Mouse (Mus musculus): Measurements from ENCODE around the gene Gm39566. TPM values are rescaled to one million over a fixed set of nuclear protein-coding genes. Genes with fewer than 3 reads are reported as not detected.

Gene Gm39566
- polyA plus RNA-seq, 1 experiment from 2014 or later = not detected

GRCm38 (mm10) chr11:69778985-69779384 lies 36.1 kb downstream of the Gm39566 start:
- Histone ChIP-seq H3K27me3 (replicated peaks; ENCODE audit: control insufficient read depth, insufficient read depth, low read length) (peaks cover 47% of the 10 kb centered on the region), H3K4me3 (ENCODE audit: low read depth, low read length) (no peak overlapping the region), H3K9me3 (ENCODE audit: control insufficient read depth, low read length) (no peaks in the 10 kb centered on the region), H3K9ac (ENCODE audit: low read depth, low read length) (no peak overlapping the region), H3K4me2 (no peak overlapping the region), H3K36me3 (ENCODE audit: control insufficient read depth, insufficient read depth, low read length) (no peaks in the 10 kb centered on the region), H3K4me1 (replicated peaks; ENCODE audit: control insufficient read depth, insufficient read depth, low read length) (no peaks in the 10 kb centered on the region), H3K27ac (ENCODE audit: low read depth, low read length) (no peak overlapping the region)
- peak; percentile 28 for DNase-seq (ENCODE audit: low spot score)
- no peak for ATAC-seq (replicated peaks; ENCODE audit: low FRiP score)
- 48% methylated on average over 7 of the region's 7 CpGs for WGBS

- no peak overlapping the region for H3K27ac ChIP-seq (ENCODE audit: low read depth, low read length)
- 65% methylated on average over 23 of the region's 23 CpGs for WGBS
- no peak overlapping the region for H3K4me3 ChIP-seq (ENCODE audit: low read depth, low read length)
- H3K9ac ChIP-seq (ENCODE audit: low read depth, low read length) = no peak overlapping the region
- no peaks in the 10 kb centered on the region for H3K4me1 ChIP-seq (replicated peaks; ENCODE audit: control insufficient read depth, insufficient read depth, low read length)
- ATAC-seq (replicated peaks; ENCODE audit: low FRiP score) = no peak
- H3K9me3 ChIP-seq (ENCODE audit: control insufficient read depth, low read length) = no peaks in the 10 kb centered on the region
- H3K36me3 ChIP-seq (ENCODE audit: control insufficient read depth, insufficient read depth, low read length) = no peaks in the 10 kb centered on the region
- peaks cover 47% of the 10 kb centered on the region for H3K27me3 ChIP-seq (replicated peaks; ENCODE audit: control insufficient read depth, insufficient read depth, low read length)
- no peak overlapping the region for H3K4me2 ChIP-seq
- DNase-seq (ENCODE audit: low spot score) = peak; percentile 30
These were observed 36.7 kb downstream of the Gm39566 start for GRCm38 (mm10) chr11:69778258-69778982.

- H3K9ac ChIP-seq (ENCODE audit: low read depth, low read length) = no peak overlapping the region
- DNase-seq (ENCODE audit: low spot score) (peak; percentile 32), ATAC-seq (replicated peaks; ENCODE audit: low FRiP score) (no peak)
- peaks cover 47% of the 10 kb centered on the region for H3K27me3 ChIP-seq (replicated peaks; ENCODE audit: control insufficient read depth, insufficient read depth, low read length)
- H3K4me2 ChIP-seq = no peak overlapping the region
- H3K27ac ChIP-seq (ENCODE audit: low read depth, low read length) = no peak overlapping the region
- no peaks in the 10 kb centered on the region for H3K4me1 ChIP-seq (replicated peaks; ENCODE audit: control insufficient read depth, insufficient read depth, low read length)
- 51% methylated on average over 26 of the region's 26 CpGs for WGBS
- no peaks in the 10 kb centered on the region for H3K36me3 ChIP-seq (ENCODE audit: control insufficient read depth, insufficient read depth, low read length)
- H3K9me3 ChIP-seq (ENCODE audit: control insufficient read depth, low read length) = no peaks in the 10 kb centered on the region
- H3K4me3 ChIP-seq (ENCODE audit: low read depth, low read length) = no peak overlapping the region
These were observed 37.4 kb downstream of the Gm39566 start for GRCm38 (mm10) chr11:69777504-69778257.

GRCm38 (mm10) chr11:69776488-69776887 lies 38.6 kb downstream of the Gm39566 start:
- Histone ChIP-seq H3K4me1 (replicated peaks; ENCODE audit: control insufficient read depth, insufficient read depth, low read length) (no peaks in the 10 kb centered on the region), H3K36me3 (ENCODE audit: control insufficient read depth, insufficient read depth, low read length) (no peaks in the 10 kb centered on the region), H3K9me3 (ENCODE audit: control insufficient read depth, low read length) (no peaks in the 10 kb centered on the region), H3K4me3 (ENCODE audit: low read depth, low read length) (no peak overlapping the region), H3K27ac (ENCODE audit: low read depth, low read length) (no peak overlapping the region), H3K4me2 (no peak overlapping the region), H3K9ac (ENCODE audit: low read depth, low read length) (no peak overlapping the region), H3K27me3 (replicated peaks; ENCODE audit: control insufficient read depth, insufficient read depth, low read length) (peaks cover 42% of the 10 kb centered on the region)
- 79% methylated on average over 20 of the region's 20 CpGs for whole genome bisulfite sequencing
- no peak for ATAC-seq (replicated peaks; ENCODE audit: low FRiP score)
- peak; percentile 29 for DNase-seq (ENCODE audit: low spot score)

GRCm38 (mm10) chr11:69775716-69776115 lies 39.4 kb downstream of the Gm39566 start:
- H3K9me3 ChIP-seq (ENCODE audit: control insufficient read depth, low read length) = no peaks in the 10 kb centered on the region
- H3K36me3 ChIP-seq (ENCODE audit: control insufficient read depth, insufficient read depth, low read length) = no peaks in the 10 kb centered on the region
- WGBS = 64% methylated on average over 10 of the region's 10 CpGs
- ATAC-seq (replicated peaks; ENCODE audit: low FRiP score) (no peak), DNase-seq (ENCODE audit: low spot score) (no peak)
- no peak overlapping the region for H3K27ac ChIP-seq (ENCODE audit: low read depth, low read length)
- H3K4me1 ChIP-seq (replicated peaks; ENCODE audit: control insufficient read depth, insufficient read depth, low read length) = no peaks in the 10 kb centered on the region
- H3K9ac ChIP-seq (ENCODE audit: low read depth, low read length) = no peak overlapping the region
- peaks cover 40% of the 10 kb centered on the region for H3K27me3 ChIP-seq (replicated peaks; ENCODE audit: control insufficient read depth, insufficient read depth, low read length)
- no peak overlapping the region for H3K4me3 ChIP-seq (ENCODE audit: low read depth, low read length)
- no peak overlapping the region for H3K4me2 ChIP-seq

GRCm38 (mm10) chr11:69774961-69775360 lies 40.1 kb downstream of the Gm39566 start:
- no peak for ATAC-seq (replicated peaks; ENCODE audit: low FRiP score)
- DNase-seq (ENCODE audit: low spot score) = no peak
- 43% methylated on average over 5 of the region's 5 CpGs for whole genome bisulfite sequencing
- Histone ChIP-seq H3K4me1 (replicated peaks; ENCODE audit: control insufficient read depth, insufficient read depth, low read length) (no peaks in the 10 kb centered on the region), H3K36me3 (ENCODE audit: control insufficient read depth, insufficient read depth, low read length) (no peaks in the 10 kb centered on the region), H3K27ac (ENCODE audit: low read depth, low read length) (no peak overlapping the region), H3K9me3 (ENCODE audit: control insufficient read depth, low read length) (no peaks in the 10 kb centered on the region), H3K9ac (ENCODE audit: low read depth, low read length) (no peak overlapping the region), H3K27me3 (replicated peaks; ENCODE audit: control insufficient read depth, insufficient read depth, low read length) (peaks cover 32% of the 10 kb centered on the region), H3K4me3 (ENCODE audit: low read depth, low read length) (no peak overlapping the region), H3K4me2 (no peak overlapping the region)

- WGBS = 64% methylated on average over 4 of the region's 4 CpGs
- Histone ChIP-seq H3K9me3 (ENCODE audit: control insufficient read depth, low read length) (no peaks in the 10 kb centered on the region), H3K9ac (ENCODE audit: low read depth, low read length) (no peak overlapping the region; the same call in 1 of the 2 replicates), H3K36me3 (ENCODE audit: control insufficient read depth, insufficient read depth, low read length) (no peaks in the 10 kb centered on the region), H3K4me2 (peak overlapping the region; percentile 96), H3K27me3 (replicated peaks; ENCODE audit: control insufficient read depth, insufficient read depth, low read length) (no peaks in the 10 kb centered on the region), H3K4me3 (ENCODE audit: low read depth, low read length) (peak overlapping the region; percentile 87; the same call in 1 of the 2 replicates), H3K4me1 (replicated peaks; ENCODE audit: control insufficient read depth, insufficient read depth, low read length) (peaks cover 14% of the 10 kb centered on the region), H3K27ac (ENCODE audit: low read depth, low read length) (no peak overlapping the region)
- DNase-seq (ENCODE audit: low spot score) (no peak), ATAC-seq (replicated peaks; ENCODE audit: low FRiP score) (no peak)
These were observed 47.5 kb downstream of the Gm39566 start for GRCm38 (mm10) chr11:69767625-69767909.

- H3K9ac ChIP-seq (ENCODE audit: low read depth, low read length) = peak overlapping the region; percentile 7; the same call in 1 of the 2 replicates
- DNase-seq (ENCODE audit: low spot score) = no peak
These were observed 48.0 kb downstream of the Gm39566 start for GRCm38 (mm10) chr11:69766872-69767624.

More at GRCm38 (mm10) chr11:69766872-69767624, 48.0 kb downstream of the Gm39566 start:
- no peak overlapping the region for H3K27ac ChIP-seq (ENCODE audit: low read depth, low read length)
- ATAC-seq (replicated peaks; ENCODE audit: low FRiP score) = no peak
- H3K9me3 ChIP-seq (ENCODE audit: control insufficient read depth, low read length) = no peaks in the 10 kb centered on the region
- H3K27me3 ChIP-seq (replicated peaks; ENCODE audit: control insufficient read depth, insufficient read depth, low read length) = no peaks in the 10 kb centered on the region
- peak overlapping the region; percentile 87 for H3K4me3 ChIP-seq (ENCODE audit: low read depth, low read length)
- 64% methylated on average over 13 of the region's 13 CpGs for WGBS
- no peaks in the 10 kb centered on the region for H3K36me3 ChIP-seq (ENCODE audit: control insufficient read depth, insufficient read depth, low read length)
- peak overlapping the region; percentile 96 for H3K4me2 ChIP-seq
- H3K4me1 ChIP-seq (replicated peaks; ENCODE audit: control insufficient read depth, insufficient read depth, low read length) = peaks cover 14% of the 10 kb centered on the region
